Mouse (Mus musculus): Measurements from ENCODE around the gene Tom1l2.

- TF ChIP-seq GATA1 (IDR thresholded peaks at IDR 0.05; ENCODE audit: low read length) (no peak), TAL1 (IDR thresholded peaks at IDR 0.05; ENCODE audit: low read length) (no peak)
These were observed 140.9 kb downstream of the Tom1l2 start for GRCm38 (mm10) chr11:60211761-60212160.
